Mouse (Mus musculus) lung, adult 2 months (tissue): ENCODE measurements around the gene Dph5. TPM values are rescaled to one million over a fixed set of nuclear protein-coding genes. Genes with fewer than 3 reads are reported as not detected.
"Not testable (repeated sequence)": the region's sequence is repeated elsewhere in the genome, so short reads cannot be mapped to it uniquely, and the experiment has no call there.

ENCODE experiments used
- DNase-seq: peaks from one replicate; pipeline ENCODE4 v3.0.0; 2022
- H3K4me1 ChIP-seq: fragments of 200-500 bp; 2 replicates; pipeline ENCODE4 v1.6.1; 2011; ENCODE audit warnings: low read length; ENCODE audit not compliant: control insufficient read depth, insufficient read depth
- H3K4me3 ChIP-seq: fragments of 200-500 bp; replicated peaks from 2 replicates; pipeline ENCODE3; 2011; ENCODE audit warnings: low read depth, mild to moderate bottlenecking, control low read depth, low read length; ENCODE audit errors: extremely low read depth
- CTCF ChIP-seq: fragments of 200-500 bp; IDR thresholded peaks from 2 replicates; pipeline ENCODE4 v1.5.1; 2011; ENCODE audit warnings: mild to moderate bottlenecking, low read length, control low read depth; ENCODE audit not compliant: insufficient read depth
- POLR2A ChIP-seq: fragments of 200-500 bp; IDR thresholded peaks from 2 replicates; pipeline ENCODE4 v1.6.1; 2011; ENCODE audit warnings: low read depth, mild to moderate bottlenecking, control low read depth, low read length, borderline replicate concordance; ENCODE audit errors: extremely low read depth
- WGBS: fragments of 180-500 bp; shearing (Covaris S2); methylation state at CpG from one replicate; pipeline ENCODE4 v1.1.7; 2018; 5-methylcytosine and 5-hydroxymethylcytosine counted together
- polyA plus RNA-seq: library from polyadenylated mRNA; depleted of rRNA; stranded (reverse); fragments of >200 nt; gene quantifications from 2 replicates; pipeline ENCODE4 v1.2.3, GENCODE M21; 2012

The Dph5 gene
- polyA plus RNA-seq, 1 experiment = 4.4 TPM

GRCm38 (mm10) chr3:115856484-115857022, 31.1 kb upstream of the Dph5 start:
- no peaks in the 10 kb centered on the region for H3K4me1 ChIP-seq
- 32% methylated on average over 8 of the region's 8 CpGs for WGBS
- no peak for DNase-seq
- no peak overlapping the region for H3K4me3 ChIP-seq
- no peak for TF ChIP-seq CTCF
- TF ChIP-seq POLR2A = no peak

GRCm38 (mm10) chr3:115857436-115857835, 30.2 kb upstream of the Dph5 start:
- DNase-seq = no peak
- no peak for TF ChIP-seq POLR2A
- no peak for TF ChIP-seq CTCF
- Histone ChIP-seq H3K4me3 (no peak overlapping the region), H3K4me1 (no peaks in the 10 kb centered on the region)
- 89% methylated on average over 10 of the region's 10 CpGs for WGBS

DNA sequence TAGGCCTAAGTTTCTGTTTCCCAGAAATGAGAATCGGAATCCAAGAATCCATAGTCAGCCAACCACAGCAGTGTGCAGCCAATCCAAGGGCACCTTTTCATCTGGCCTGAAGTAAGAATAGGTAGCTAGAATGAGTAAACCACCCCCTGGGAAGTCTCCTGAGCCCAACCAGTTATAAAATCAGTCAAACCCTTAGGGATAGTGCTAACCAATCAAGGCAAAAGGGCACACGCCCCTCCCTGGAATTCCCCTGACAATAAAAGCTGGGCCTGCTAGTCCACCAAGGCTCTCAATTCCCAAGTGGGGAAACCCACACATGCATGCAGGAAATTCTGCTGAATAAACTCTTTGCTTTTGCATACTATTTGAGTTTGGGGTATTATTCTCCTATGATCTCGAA, 28.8 kb upstream of the Dph5 start:
- H3K4me3 ChIP-seq = no peak overlapping the region
- H3K4me1 ChIP-seq = no peaks in the 10 kb centered on the region
- no peak for TF ChIP-seq POLR2A
- 79% methylated on average over 3 of the region's 3 CpGs for WGBS
- no peak for DNase-seq

- not testable (repeated sequence) for DNase-seq, H3K4me3 ChIP-seq, H3K4me1 ChIP-seq
- 50% methylated on average over 1 of the region's 1 CpGs for WGBS
Observed at GRCm38 (mm10) chr3:115860780-115861179, 26.9 kb upstream of the Dph5 start.

- Histone ChIP-seq H3K4me1 (no peaks in the 10 kb centered on the region), H3K4me3 (no peak overlapping the region)
- no peak for TF ChIP-seq CTCF
- TF ChIP-seq POLR2A = no peak
- no peak for DNase-seq
- WGBS = 72% methylated on average over 4 of the region's 4 CpGs
Observed at GRCm38 (mm10) chr3:115863487-115863886, 24.1 kb upstream of the Dph5 start.

- no peaks in the 10 kb centered on the region for H3K4me1 ChIP-seq
- H3K4me3 ChIP-seq = no peak overlapping the region
- 50% methylated on average over 4 of the region's 4 CpGs for WGBS
- TF ChIP-seq CTCF (no peak), POLR2A (no peak)
- no peak for DNase-seq
Observed at GRCm38 (mm10) chr3:115867150-115867549, 20.5 kb upstream of the Dph5 start.

- no peak for DNase-seq
- 62% methylated on average over 1 of the region's 1 CpGs for WGBS
- no peak for TF ChIP-seq CTCF
- TF ChIP-seq POLR2A = no peak
- Histone ChIP-seq H3K4me3 (no peak overlapping the region), H3K4me1 (no peaks in the 10 kb centered on the region)
Observed at GRCm38 (mm10) chr3:115867901-115868300, 19.7 kb upstream of the Dph5 start.

DNA sequence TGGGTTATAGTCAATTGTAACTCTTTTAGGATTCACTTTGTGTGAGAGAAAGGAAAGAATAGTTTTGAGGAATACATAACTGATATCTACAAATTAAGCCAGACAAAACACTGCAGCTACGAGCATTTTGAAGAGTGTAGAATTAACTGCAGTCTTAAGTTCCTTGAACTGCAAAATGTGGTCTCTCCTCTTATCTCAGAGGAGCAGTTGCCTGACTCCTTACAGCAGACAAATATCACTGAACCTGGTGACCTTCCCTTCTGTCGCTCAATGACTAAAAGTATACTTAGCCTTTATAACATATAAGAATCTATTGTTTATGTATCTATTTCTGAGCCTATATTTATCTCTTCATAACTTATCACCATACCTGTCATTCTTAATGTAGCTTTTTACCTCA, 18.3 kb upstream of the Dph5 start:
- no peak overlapping the region for H3K4me3 ChIP-seq
- 46% methylated on average over 2 of the region's 2 CpGs for WGBS
- TF ChIP-seq POLR2A = no peak
- TF ChIP-seq CTCF = no peak

GRCm38 (mm10) chr3:115875551-115875950, 12.1 kb upstream of the Dph5 start:
- no peaks in the 10 kb centered on the region for H3K4me1 ChIP-seq
- TF ChIP-seq CTCF = no peak
- TF ChIP-seq POLR2A = no peak
- H3K4me3 ChIP-seq = no peak overlapping the region
- no peak for DNase-seq
- 62% methylated on average over 6 of the region's 6 CpGs for WGBS

More for the DNA sequence above, 18.3 kb upstream of the Dph5 start:
- no peak for DNase-seq
- no peaks in the 10 kb centered on the region for H3K4me1 ChIP-seq

- WGBS = 82% methylated on average over 1 of the region's 1 CpGs
- Histone ChIP-seq H3K4me3 (no peak overlapping the region), H3K4me1 (no peaks in the 10 kb centered on the region)
- DNase-seq = no peak
- TF ChIP-seq CTCF (no peak), POLR2A (no peak)
Observed at GRCm38 (mm10) chr3:115877133-115877532, 10.5 kb upstream of the Dph5 start.

DNA sequence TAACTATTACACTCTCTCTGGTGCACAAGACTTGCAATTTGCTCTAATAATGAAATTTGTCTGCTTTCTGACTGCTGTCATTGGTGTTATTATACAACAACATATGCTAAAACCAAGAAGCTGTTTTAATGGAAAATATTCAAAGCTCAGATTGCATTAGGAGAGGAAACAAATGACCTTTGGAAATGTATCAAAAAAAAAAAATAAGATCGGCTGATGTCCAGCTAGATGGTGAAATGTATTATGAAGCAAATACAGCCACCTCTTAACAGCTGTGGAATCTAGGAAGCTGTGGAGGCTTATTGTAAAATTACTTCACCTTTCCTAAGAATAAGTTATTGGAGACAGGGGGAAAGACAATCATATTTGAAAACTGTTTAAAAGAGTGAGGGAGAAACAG, 3.6 kb upstream of the Dph5 start:
- 57% methylated on average over 1 of the region's 1 CpGs for WGBS
- no peak for DNase-seq

More for the DNA sequence above, 3.6 kb upstream of the Dph5 start:
- Histone ChIP-seq H3K4me1 (peaks cover 5% of the 10 kb centered on the region), H3K4me3 (no peak overlapping the region)
- no peak for TF ChIP-seq POLR2A
- TF ChIP-seq CTCF = no peak
